Mouse (Mus musculus) myocyte (in vitro differentiated cells): ENCODE measurements around the gene Zfp324. TPM values are rescaled to one million over a fixed set of nuclear protein-coding genes. Genes with fewer than 3 reads are reported as not detected.

Source experiments
- H3K27me3 ChIP-seq: one replicate; pipeline ENCODE4 v1.6.1; 2011; ENCODE audit not compliant: control insufficient read depth, insufficient read depth, insufficient read length
- H3K36me3 ChIP-seq: one replicate; pipeline ENCODE4 v1.6.1; 2011; ENCODE audit not compliant: control insufficient read depth, insufficient read depth
- H3K4me2 ChIP-seq: one replicate; pipeline ENCODE4 v1.6.1; 2011; ENCODE audit warnings: low read depth, control low read depth
- H3K4me3 ChIP-seq: one replicate; pipeline ENCODE4 v1.5.1; 2011; ENCODE audit warnings: mild to moderate bottlenecking, control low read depth, moderate library complexity
- H3K79me2 ChIP-seq: one replicate; pipeline ENCODE4 v1.6.1; 2011; ENCODE audit not compliant: control insufficient read depth, insufficient read depth
- H3ac ChIP-seq: one replicate; pipeline ENCODE4 v1.6.1; 2011; ENCODE audit not compliant: control insufficient read depth, insufficient read length
- CEBPB ChIP-seq: IDR thresholded peaks from 2 replicates; pipeline ENCODE4 v1.6.1; 2011; ENCODE audit warnings: mild to moderate bottlenecking, moderate library complexity; ENCODE audit not compliant: poor library complexity, insufficient read depth, severe bottlenecking
- E2F4 ChIP-seq: IDR thresholded peaks from one replicate; pipeline ENCODE4 v1.6.1; 2011; ENCODE audit warnings: mild to moderate bottlenecking, control low read depth, moderate library complexity; ENCODE audit not compliant: insufficient read depth
- MAX ChIP-seq: IDR thresholded peaks from one replicate; pipeline ENCODE4 v1.6.1; 2011; ENCODE audit warnings: low read depth, mild to moderate bottlenecking, control low read depth
- MYOD1 ChIP-seq, 3 experiments: IDR thresholded peaks; one replicate each; pipeline ENCODE4 v1.6.1; 2011; ENCODE audit warnings: control low read depth in 2 of 3, low read depth in 2 of 3, mild to moderate bottlenecking in 2 of 3, moderate library complexity in 1 of 3; ENCODE audit not compliant: insufficient read length in 2 of 3, control insufficient read depth in 1 of 3
- MYOG ChIP-seq, 3 experiments: IDR thresholded peaks; one replicate each; pipeline ENCODE4 v1.6.1; 2011; ENCODE audit warnings: control low read depth in 2 of 3, low read depth in 2 of 3, mild to moderate bottlenecking in 2 of 3; ENCODE audit not compliant: insufficient read length in 2 of 3, control insufficient read depth in 1 of 3, insufficient read depth in 1 of 3
- POLR2A ChIP-seq: IDR thresholded peaks from one replicate; pipeline ENCODE4 v1.6.1; 2011; ENCODE audit warnings: low read depth, mild to moderate bottlenecking, control low read depth, moderate library complexity; ENCODE audit not compliant: insufficient read length
- POLR2AphosphoS2 ChIP-seq: IDR thresholded peaks from one replicate; pipeline ENCODE4 v1.6.1; 2011; ENCODE audit warnings: low read depth, control low read depth; ENCODE audit not compliant: insufficient read length
- REST ChIP-seq: IDR thresholded peaks from one replicate; pipeline ENCODE4 v1.6.1; 2011; ENCODE audit warnings: mild to moderate bottlenecking, control low read depth, moderate library complexity; ENCODE audit not compliant: insufficient read depth, insufficient read length
- SRF ChIP-seq: IDR thresholded peaks from one replicate; pipeline ENCODE4 v1.6.1; 2011; ENCODE audit warnings: low read depth; ENCODE audit not compliant: control insufficient read depth, insufficient read length
- TCF12 ChIP-seq: IDR thresholded peaks from one replicate; pipeline ENCODE4 v1.6.1; 2011; ENCODE audit warnings: mild to moderate bottlenecking, control low read depth; ENCODE audit not compliant: poor library complexity, insufficient read depth, severe bottlenecking
- TCF3 ChIP-seq: IDR thresholded peaks from one replicate; pipeline ENCODE4 v1.6.1; 2011; ENCODE audit warnings: low read depth, control low read depth; ENCODE audit not compliant: insufficient read length
- USF1 ChIP-seq: IDR thresholded peaks from one replicate; pipeline ENCODE4 v1.6.1; 2011; ENCODE audit warnings: low read depth, mild to moderate bottlenecking, control low read depth, moderate library complexity
- polyA plus RNA-seq: library from polyadenylated mRNA; unstranded; fragments of >200 nt; fragmentation: generic; extraction: Trizol; gene quantifications from one replicate; pipeline ENCODE4 v1.2.1, GENCODE M21; 2012; ENCODE audit warnings: missing spikeins

Zfp324 gene
- polyA plus RNA-seq, 1 experiment = 1.9 TPM

DNA sequence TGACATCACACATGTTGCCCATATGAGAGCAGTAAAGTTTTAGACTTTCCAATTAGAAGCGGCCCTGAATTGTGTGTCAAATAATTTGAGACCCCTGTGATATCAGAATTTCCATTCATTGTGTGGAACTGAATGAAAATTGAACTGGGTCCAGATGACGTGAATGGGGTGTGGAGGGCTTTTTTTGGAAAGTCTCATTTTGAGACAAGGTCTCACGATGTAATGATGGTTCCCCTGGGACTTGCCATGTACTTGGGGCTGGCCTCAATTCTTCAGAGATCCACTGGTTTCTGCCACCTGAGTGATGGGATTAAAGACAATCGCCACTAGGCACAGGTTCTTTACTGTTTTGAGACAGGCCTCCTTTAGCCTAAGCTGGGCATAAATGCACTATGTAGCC, 25.0 kb upstream of the Zfp324 start:
- H3K27me3 ChIP-seq = no peaks in the 10 kb centered on the region
- H3K4me2 ChIP-seq = no peak overlapping the region
- H3K4me3 ChIP-seq = no peak overlapping the region
- no peaks in the 10 kb centered on the region for H3K36me3 ChIP-seq
- TF ChIP-seq SRF (no peak), E2F4 (no peak), MYOG (IDR thresholded peaks at IDR 0.05; ENCODE audit: control insufficient read depth in 1 of 3, insufficient read depth in 1 of 3, insufficient read length in 2 of 3, low read depth in 2 of 3) (no peak), MAX (no peak), TCF3 (no peak), TCF12 (no peak), MYOD1 (IDR thresholded peaks at IDR 0.05; ENCODE audit: control insufficient read depth in 1 of 3, insufficient read length in 2 of 3, low read depth in 2 of 3) (no peak), POLR2AphosphoS2 (no peak), POLR2A (no peak), REST (no peak), USF1 (no peak), CEBPB (no peak)
- H3ac ChIP-seq = no peak overlapping the region
- H3K79me2 ChIP-seq = no peaks in the 10 kb centered on the region

DNA sequence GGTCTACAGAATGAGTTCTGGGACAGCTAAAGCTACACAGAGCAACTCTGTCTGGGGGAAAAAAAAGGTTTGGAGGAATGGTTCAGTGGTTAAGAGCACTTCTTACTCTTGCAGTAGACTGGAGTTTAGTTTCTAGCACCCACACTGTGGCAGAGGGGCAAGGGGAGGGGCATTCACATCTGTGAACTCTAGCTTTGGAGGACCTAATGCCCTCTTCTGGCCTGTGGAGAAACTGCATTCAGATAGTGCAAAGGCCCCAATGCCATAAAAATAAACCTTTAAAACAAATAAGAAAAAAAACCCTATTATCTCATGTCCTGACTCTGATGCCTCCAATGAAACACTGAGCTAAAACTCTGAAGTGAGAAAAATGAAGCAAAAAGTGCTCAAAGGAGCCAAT, 22.1 kb upstream of the Zfp324 start:
- Histone ChIP-seq H3K4me3 (no peak overlapping the region), H3K27me3 (no peaks in the 10 kb centered on the region), H3K79me2 (no peaks in the 10 kb centered on the region), H3K4me2 (no peak overlapping the region), H3ac (no peak overlapping the region), H3K36me3 (no peaks in the 10 kb centered on the region)
- TF ChIP-seq MYOD1 (IDR thresholded peaks at IDR 0.05; ENCODE audit: control insufficient read depth in 1 of 3, insufficient read length in 2 of 3, low read depth in 2 of 3) (no peak), E2F4 (no peak), TCF3 (no peak), USF1 (no peak), TCF12 (no peak), MAX (no peak), POLR2AphosphoS2 (no peak), REST (no peak)

DNA sequence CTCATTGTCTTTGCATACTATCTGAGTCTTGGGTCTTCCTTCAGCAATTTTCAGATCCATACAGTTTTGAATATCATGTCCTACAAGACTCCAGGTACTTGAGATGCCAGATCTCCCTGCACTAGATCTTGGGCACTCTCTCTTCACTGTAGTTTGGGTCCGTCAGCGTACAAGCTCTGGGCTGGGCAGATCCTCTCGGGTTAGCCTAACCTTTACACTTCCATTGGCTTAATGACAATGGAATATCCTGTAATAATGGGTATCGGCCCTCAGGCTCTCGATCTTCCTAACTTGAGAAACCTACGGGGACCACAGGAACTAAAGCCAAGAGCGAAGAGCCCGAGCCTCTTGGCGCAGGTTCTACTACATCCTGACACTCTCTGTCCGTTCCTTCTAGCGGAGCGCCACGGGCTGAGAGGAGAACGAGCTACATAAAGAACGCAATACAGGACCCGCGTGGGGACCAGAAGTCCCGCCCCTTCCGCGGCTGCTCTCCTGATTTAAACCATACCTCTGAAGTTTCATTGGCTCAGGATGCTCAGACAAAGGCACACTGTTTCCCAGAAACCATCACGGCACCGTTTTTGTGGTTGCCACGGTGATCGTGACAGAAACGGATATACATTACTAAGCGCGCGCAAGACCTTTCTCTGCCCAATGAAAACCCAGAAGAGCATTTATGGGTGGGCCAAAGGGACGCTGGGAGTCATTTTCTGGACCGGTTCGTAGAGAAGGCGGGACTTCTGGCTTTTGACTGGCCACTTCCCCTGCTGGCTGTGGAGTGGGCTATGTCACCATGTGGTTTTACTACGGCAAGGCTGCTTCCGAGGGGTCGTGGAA, 16.4 kb upstream of the Zfp324 start:
- H3ac ChIP-seq = peak overlapping the region; percentile 22
- TF ChIP-seq POLR2A = peak; percentile 67
- TF ChIP-seq TCF3 = no peak
- TF ChIP-seq POLR2AphosphoS2 = peak; percentile 74
- TF ChIP-seq CEBPB = no peak

DNA sequence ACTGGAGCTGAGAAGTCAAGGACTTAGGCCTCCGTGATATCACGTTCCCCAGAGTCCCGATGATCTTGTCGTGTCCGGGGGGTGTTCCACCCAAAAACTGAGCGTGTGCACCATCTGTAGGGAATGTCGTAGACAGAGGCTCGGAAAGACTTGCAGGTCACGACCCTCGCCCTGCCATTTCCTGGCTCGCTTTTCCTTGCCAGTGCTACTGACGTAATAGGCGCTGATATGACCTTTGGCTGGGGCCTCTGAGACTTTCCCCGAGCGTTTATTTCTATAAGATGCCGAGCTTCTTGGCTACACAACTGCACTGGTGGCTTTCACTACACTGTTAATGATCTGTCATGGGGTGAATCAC, 15.8 kb upstream of the Zfp324 start:
- no peaks in the 10 kb centered on the region for H3K36me3 ChIP-seq
- H3K4me2 ChIP-seq = peak overlapping the region; percentile 97
- peak overlapping the region; percentile 39 for H3K4me3 ChIP-seq
- H3K79me2 ChIP-seq = no peaks in the 10 kb centered on the region
- no peaks in the 10 kb centered on the region for H3K27me3 ChIP-seq
- TF ChIP-seq CEBPB (no peak), REST (no peak), TCF3 (no peak), SRF (no peak), MYOD1 (IDR thresholded peaks at IDR 0.05; ENCODE audit: control insufficient read depth in 1 of 3, insufficient read length in 2 of 3, low read depth in 2 of 3) (no peak), MYOG (IDR thresholded peaks at IDR 0.05; ENCODE audit: control insufficient read depth in 1 of 3, insufficient read depth in 1 of 3, insufficient read length in 2 of 3, low read depth in 2 of 3) (no peak), MAX (no peak), POLR2A (no peak), E2F4 (no peak)
- peak overlapping the region; percentile 22 for H3ac ChIP-seq

More for the DNA sequence above, 16.4 kb upstream of the Zfp324 start:
- Histone ChIP-seq H3K27me3 (no peaks in the 10 kb centered on the region), H3K4me3 (peak overlapping the region; percentile 39), H3K36me3 (no peaks in the 10 kb centered on the region), H3K79me2 (no peaks in the 10 kb centered on the region), H3K4me2 (peak overlapping the region; percentile 97)

DNA sequence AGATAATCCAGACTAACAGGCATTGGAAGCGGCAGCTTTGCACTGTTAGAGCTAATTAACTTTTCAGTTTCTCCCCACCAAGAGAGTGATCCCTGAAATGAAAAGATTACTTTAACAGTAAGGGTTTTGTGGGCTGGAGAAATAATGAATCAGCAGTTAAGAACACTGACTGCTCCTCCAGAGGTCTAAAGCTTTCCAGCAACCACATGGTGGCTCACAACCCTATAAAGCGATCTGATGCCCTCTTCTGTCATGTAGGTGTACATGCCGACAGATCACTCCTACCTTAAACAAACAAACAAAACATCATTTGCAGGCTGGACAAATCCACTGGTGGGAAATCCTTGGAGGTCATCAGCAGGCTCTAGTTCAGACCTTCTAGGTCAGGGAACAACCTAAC, 10.7 kb upstream of the Zfp324 start:
- no peaks in the 10 kb centered on the region for H3K79me2 ChIP-seq
- TF ChIP-seq USF1 (no peak), MYOG (IDR thresholded peaks at IDR 0.05; ENCODE audit: control insufficient read depth in 1 of 3, insufficient read depth in 1 of 3, insufficient read length in 2 of 3, low read depth in 2 of 3) (no peak), POLR2A (no peak), E2F4 (no peak), POLR2AphosphoS2 (no peak)
- H3K4me3 ChIP-seq = no peak overlapping the region
- H3K4me2 ChIP-seq = no peak overlapping the region
- H3ac ChIP-seq = no peak overlapping the region
- H3K27me3 ChIP-seq = no peaks in the 10 kb centered on the region
- H3K36me3 ChIP-seq = no peaks in the 10 kb centered on the region
